Mouse (Mus musculus) midbrain, embryonic 15.5 days (tissue): Measurements from ENCODE around the gene Ikzf3. TPM values are rescaled to one million over a fixed set of nuclear protein-coding genes. Genes with fewer than 3 reads are reported as not detected.
A peak's percentile ranks its signal among the peaks of the same experiment; 100 is the strongest.

ENCODE experiments used
- ATAC-seq: fragments of 200-750 bp; cut with Nextera tagmentation; replicated peaks from 2 replicates; pipeline ENCODE4 v1.8.0; 2017; ENCODE audit warnings: moderate TSS enrichment
- H3K27ac ChIP-seq: fragments of 300-500 bp; sonication (generic); 2 replicates; pipeline ENCODE4 v1.5.1; 2015; ENCODE audit warnings: mild to moderate bottlenecking, inconsistent platforms
- H3K27me3 ChIP-seq: fragments of 300-500 bp; sonication (generic); replicated peaks from 2 replicates; pipeline ENCODE4 v1.6.1; 2015; ENCODE audit warnings: inconsistent platforms
- H3K36me3 ChIP-seq: fragments of 300-500 bp; sonication (generic); replicated peaks from 2 replicates; pipeline ENCODE4 v1.6.1; 2015; ENCODE audit warnings: inconsistent platforms
- H3K4me1 ChIP-seq: fragments of 300-500 bp; sonication (generic); 2 replicates; pipeline ENCODE4 v1.6.1; 2015; ENCODE audit warnings: inconsistent platforms
- H3K4me2 ChIP-seq: fragments of 300-500 bp; sonication (generic); 2 replicates; pipeline ENCODE4 v1.6.1; 2015; ENCODE audit warnings: inconsistent platforms, mild to moderate bottlenecking, moderate library complexity
- H3K4me3 ChIP-seq: fragments of 300-500 bp; sonication (generic); 2 replicates; pipeline ENCODE4 v1.5.1; 2015; ENCODE audit warnings: mild to moderate bottlenecking, inconsistent platforms
- H3K9ac ChIP-seq: fragments of 300-500 bp; sonication (generic); 2 replicates; pipeline ENCODE4 v1.6.1; 2015; ENCODE audit warnings: mild to moderate bottlenecking, inconsistent platforms
- H3K9me3 ChIP-seq: fragments of 300-500 bp; sonication (generic); 2 replicates; pipeline ENCODE4 v1.6.1; 2016; ENCODE audit warnings: inconsistent platforms
- WGBS: fragments of 180-500 bp; shearing (Covaris S2); methylation state at CpG from one replicate; pipeline ENCODE4 v1.1.7; 2015; ENCODE audit warnings: mixed read lengths; 5-methylcytosine and 5-hydroxymethylcytosine counted together
- polyA plus RNA-seq: library from polyadenylated mRNA; unstranded; fragments of >200 nt; fragmentation: Nextera tagmentation; extraction: Ambion mirVana; gene quantifications from 2 replicates; pipeline ENCODE4 v1.2.1, GENCODE M21; 2015

Gene Ikzf3
- polyA plus RNA-seq: 0.04 TPM in 1 of 2 replicates, not detected in the other

DNA sequence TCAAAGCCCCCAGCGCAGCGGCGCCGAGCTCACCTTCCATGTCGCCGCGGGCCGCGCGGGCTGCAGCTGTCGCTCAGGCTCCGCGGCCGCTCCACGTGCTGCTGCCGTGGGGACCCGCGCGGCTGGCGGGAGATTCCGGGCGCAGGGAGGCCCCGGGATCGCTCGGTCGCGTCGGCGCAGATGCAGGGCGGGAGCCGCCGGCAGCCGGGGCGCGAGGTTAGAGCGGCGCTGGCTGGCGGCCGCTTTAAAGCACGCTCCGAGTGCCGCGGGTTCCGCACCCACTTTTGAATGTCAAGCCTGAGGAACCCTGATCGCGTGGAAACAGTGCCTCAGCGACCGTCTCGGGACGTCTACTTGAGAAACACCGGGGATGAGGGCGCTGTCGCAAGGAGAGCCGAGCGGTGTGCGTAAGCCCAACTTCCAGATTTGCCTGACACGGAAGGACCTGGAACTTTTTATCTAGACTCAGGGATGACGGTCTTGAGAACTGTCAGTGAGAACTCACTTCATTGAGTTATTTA, at the start of gene Ikzf3:
Ikzf3 (minus strand) TSS at position 321 of the 521 bp plus-strand sequence.
- no peak for ATAC-seq
- no peaks in the 10 kb centered on the region for H3K9me3 ChIP-seq
- 0 out of 2 replicates have a peak within 1 kb of the TSS, but pooled peaks have one; percentile 29 for H3K9ac ChIP-seq
- H3K4me1 ChIP-seq: peaks cover 13% of the 10 kb centered on the region
- H3K27me3 ChIP-seq: peaks cover 78% of the 10 kb centered on the region
- under 1% methylated on average over 58 of the region's 58 CpGs for WGBS
- H3K4me2 ChIP-seq: peak within 1 kb of the TSS; percentile 83
- H3K27ac ChIP-seq: no peak within 1 kb of the TSS
- H3K36me3 ChIP-seq: no peaks in the 10 kb centered on the region
- H3K4me3 ChIP-seq: peak within 1 kb of the TSS; percentile 38

GRCm38 (mm10) chr11:98595473-98595872, 49.6 kb upstream of the Ikzf3 start:
- 71% methylated on average over 10 of the region's 10 CpGs for WGBS

GRCm38 (mm10) chr11:98595021-98595420, 49.2 kb upstream of the Ikzf3 start:
- Histone ChIP-seq H3K4me3 (no peak overlapping the region), H3K4me2 (no peak overlapping the region), H3K36me3 (no peaks in the 10 kb centered on the region), H3K4me1 (no peaks in the 10 kb centered on the region), H3K9ac (no peak overlapping the region), H3K27me3 (peaks cover 7% of the 10 kb centered on the region; the same call in 1 of the 2 replicates), H3K9me3 (no peaks in the 10 kb centered on the region), H3K27ac (no peak overlapping the region)
- WGBS: 77% methylated on average over 6 of the region's 6 CpGs
- ATAC-seq: no peak

More at GRCm38 (mm10) chr11:98595473-98595872, 49.6 kb upstream of the Ikzf3 start:
- Histone ChIP-seq H3K4me1 (no peaks in the 10 kb centered on the region), H3K36me3 (no peaks in the 10 kb centered on the region), H3K4me3 (no peak overlapping the region), H3K27ac (no peak overlapping the region), H3K9ac (no peak overlapping the region), H3K9me3 (no peaks in the 10 kb centered on the region), H3K27me3 (peaks cover 7% of the 10 kb centered on the region), H3K4me2 (no peak overlapping the region)
- no peak for ATAC-seq

DNA sequence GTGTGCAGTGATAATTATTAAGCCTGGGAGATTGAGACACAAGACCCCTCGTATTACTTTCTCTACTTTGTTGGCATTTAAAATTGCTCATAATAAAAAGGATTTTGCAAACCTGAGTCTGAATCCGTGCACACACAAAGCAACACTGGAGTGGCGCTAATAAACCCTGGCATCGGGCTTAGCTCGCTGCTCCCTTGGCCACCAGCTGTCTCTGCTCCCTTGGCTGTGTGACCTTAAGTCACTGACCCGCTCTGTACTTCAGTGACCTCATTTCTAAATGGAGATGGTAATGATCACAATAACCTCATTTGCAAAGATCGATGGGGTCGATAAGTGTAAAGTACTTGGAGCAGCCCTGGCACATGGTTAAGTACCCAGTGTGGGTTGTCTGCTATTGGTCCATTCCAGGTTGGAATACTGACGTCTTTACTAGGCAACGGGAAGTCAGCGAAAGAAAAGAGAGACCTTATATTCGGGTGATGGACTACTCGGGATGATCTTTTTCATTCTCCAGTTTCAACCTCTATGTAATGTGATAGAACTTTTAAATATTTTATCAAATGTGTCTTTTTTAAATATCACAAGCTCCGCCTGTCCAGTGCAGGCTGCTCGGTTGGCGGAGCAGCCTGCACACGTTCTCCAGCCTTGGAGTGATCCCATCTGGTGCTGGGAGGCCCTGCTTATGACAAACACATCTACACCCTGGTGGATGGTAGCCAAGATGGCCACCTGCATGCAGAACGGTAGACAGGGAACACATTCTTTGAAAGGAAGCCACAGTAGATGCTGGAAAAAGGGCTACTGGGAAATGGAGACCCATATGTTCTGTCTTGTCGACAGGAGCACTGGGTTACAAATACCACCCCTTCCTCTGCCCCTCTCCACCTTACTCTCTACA, 45.0 kb upstream of the Ikzf3 start:
- Histone ChIP-seq H3K9me3 (no peaks in the 10 kb centered on the region), H3K4me2 (no peak overlapping the region), H3K27ac (no peak overlapping the region), H3K9ac (no peak overlapping the region), H3K4me3 (no peak overlapping the region), H3K27me3 (no peaks in the 10 kb centered on the region), H3K4me1 (peaks cover 19% of the 10 kb centered on the region), H3K36me3 (no peaks in the 10 kb centered on the region)
- WGBS: 73% methylated on average over 19 of the region's 19 CpGs
- no peak for ATAC-seq

GRCm38 (mm10) chr11:98589306-98589705, 43.5 kb upstream of the Ikzf3 start:
- no peak for ATAC-seq
- Histone ChIP-seq H3K27ac (no peak overlapping the region), H3K9me3 (no peaks in the 10 kb centered on the region), H3K4me1 (peaks cover 34% of the 10 kb centered on the region), H3K36me3 (no peaks in the 10 kb centered on the region), H3K4me2 (no peak overlapping the region), H3K27me3 (no peaks in the 10 kb centered on the region), H3K9ac (no peak overlapping the region), H3K4me3 (no peak overlapping the region)
- 90% methylated on average over 8 of the region's 8 CpGs for WGBS

- WGBS: 70% methylated on average over 6 of the region's 6 CpGs
- H3K4me1 ChIP-seq: peaks cover 36% of the 10 kb centered on the region
- no peaks in the 10 kb centered on the region for H3K27me3 ChIP-seq
- peak overlapping the region; percentile 73 for H3K4me2 ChIP-seq
- ATAC-seq: no peak
- H3K36me3 ChIP-seq: no peaks in the 10 kb centered on the region
- no peak overlapping the region for H3K27ac ChIP-seq
- no peak overlapping the region for H3K9ac ChIP-seq
- no peaks in the 10 kb centered on the region for H3K9me3 ChIP-seq
- H3K4me3 ChIP-seq: no peak overlapping the region
These were observed 43.0 kb upstream of the Ikzf3 start for GRCm38 (mm10) chr11:98588833-98589281.

- Histone ChIP-seq H3K4me1 (peaks cover 36% of the 10 kb centered on the region), H3K27me3 (no peaks in the 10 kb centered on the region), H3K9me3 (no peaks in the 10 kb centered on the region), H3K27ac (peak overlapping the region; percentile 49; the same call in 1 of the 2 replicates), H3K36me3 (0 out of 2 replicates have a peak, but pooled peaks cover 3% of the 10 kb centered on the region), H3K4me3 (peak overlapping the region; percentile 87), H3K4me2 (peak overlapping the region; percentile 73), H3K9ac (peak overlapping the region; percentile 87)
- WGBS: 5% methylated on average over 20 of the region's 20 CpGs
- peak; percentile 35 for ATAC-seq
These were observed 42.1 kb upstream of the Ikzf3 start for GRCm38 (mm10) chr11:98587684-98588546.

DNA sequence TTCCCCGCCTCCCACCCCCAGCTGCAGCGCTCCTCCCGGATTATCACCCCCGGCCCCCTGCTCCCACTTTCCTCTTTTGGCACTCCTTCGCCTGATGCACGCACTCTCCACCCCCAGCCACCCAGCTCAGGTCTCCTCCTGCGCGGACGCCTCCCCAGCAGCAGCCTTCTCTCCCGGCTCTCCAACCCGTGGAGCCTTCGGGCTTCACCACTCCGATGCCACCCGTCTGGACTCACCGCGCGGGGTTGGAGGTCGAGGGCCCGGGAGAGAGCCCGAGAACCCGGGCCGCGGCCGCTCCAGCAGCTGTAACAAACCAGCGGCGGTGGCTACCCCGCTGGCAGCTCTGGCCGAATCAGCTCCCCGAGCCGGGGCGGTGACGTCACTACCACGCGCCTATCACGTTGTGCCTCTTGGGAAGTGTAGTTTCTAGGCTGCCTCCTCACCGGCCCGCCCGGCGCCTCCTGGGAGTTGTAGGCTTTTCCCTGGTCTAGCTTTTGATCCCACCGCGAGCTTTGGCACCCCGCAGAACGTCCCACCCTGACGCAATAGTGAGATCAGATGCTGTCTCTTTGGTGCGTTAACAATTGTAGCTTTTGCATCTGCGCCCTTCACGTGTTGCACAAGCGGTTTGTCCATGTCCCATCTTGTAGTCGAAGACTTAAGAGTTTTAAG, 41.2 kb upstream of the Ikzf3 start, which contains the start of gene Ormdl3:
Ormdl3 (minus strand) TSS at position 477 of the 672 bp plus-strand sequence.
- peak within 1 kb of the TSS; percentile 73 for H3K4me2 ChIP-seq
- peaks cover 36% of the 10 kb centered on the region for H3K4me1 ChIP-seq
- peak within 1 kb of the TSS; percentile 87 for H3K4me3 ChIP-seq
- peak within 1 kb of the TSS; percentile 87 for H3K27ac ChIP-seq
- under 1% methylated on average over 49 of the region's 49 CpGs for WGBS
- H3K9me3 ChIP-seq: no peaks in the 10 kb centered on the region
- H3K9ac ChIP-seq: peak within 1 kb of the TSS; percentile 87
- peak; percentile 96 for ATAC-seq
- H3K27me3 ChIP-seq: no peaks in the 10 kb centered on the region
- peaks cover 9% of the 10 kb centered on the region; the same call in 1 of the 2 replicates for H3K36me3 ChIP-seq

DNA sequence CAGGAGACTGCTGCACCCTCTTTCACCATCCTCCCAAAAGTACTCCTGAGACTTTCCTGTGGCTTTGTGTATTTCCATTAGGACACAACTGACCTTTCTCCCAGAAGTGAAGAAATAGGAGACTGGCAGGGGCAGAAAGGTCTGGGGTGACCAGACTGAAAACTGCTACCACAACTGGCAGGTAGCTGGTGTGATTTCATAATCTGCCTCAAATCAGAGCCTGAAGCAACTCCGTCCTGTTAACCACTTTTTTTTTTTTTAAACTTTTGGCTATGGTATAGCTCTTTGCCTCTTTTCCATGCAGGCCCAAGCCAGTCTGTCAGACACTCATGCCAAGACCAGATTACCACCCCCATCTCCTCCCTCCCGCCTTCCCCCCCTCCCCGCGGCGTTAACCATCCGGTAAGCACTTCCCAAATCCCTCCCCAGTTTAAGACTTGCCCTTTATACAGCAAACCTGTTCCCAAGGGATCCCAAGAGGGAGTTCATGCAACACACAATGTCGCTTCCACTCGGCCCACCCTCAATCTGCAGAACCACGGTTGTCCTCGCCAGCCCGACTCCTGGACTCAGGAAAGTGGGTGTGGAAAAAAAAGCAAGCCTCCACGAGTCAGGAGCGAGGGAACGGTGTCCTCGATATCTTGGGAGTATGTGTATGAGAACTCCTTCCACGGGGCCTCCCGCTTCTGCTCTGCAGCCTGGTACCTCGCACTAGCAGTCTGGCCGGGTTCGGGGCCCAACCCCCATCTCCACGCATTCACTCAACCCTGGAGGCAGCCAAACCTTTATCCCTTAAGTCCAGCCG, 40.5 kb upstream of the Ikzf3 start:
- peaks cover 36% of the 10 kb centered on the region for H3K4me1 ChIP-seq
- peak overlapping the region; percentile 87 for H3K9ac ChIP-seq
- peak overlapping the region; percentile 87 for H3K4me3 ChIP-seq
- H3K36me3 ChIP-seq: peaks cover 13% of the 10 kb centered on the region; the same call in 1 of the 2 replicates
- H3K9me3 ChIP-seq: no peaks in the 10 kb centered on the region
- H3K27me3 ChIP-seq: no peaks in the 10 kb centered on the region
- peak overlapping the region; percentile 73 for H3K4me2 ChIP-seq
- peak overlapping the region; percentile 87 for H3K27ac ChIP-seq
- ATAC-seq: peak; percentile 46
- under 1% methylated on average over 22 of the region's 22 CpGs for WGBS

DNA sequence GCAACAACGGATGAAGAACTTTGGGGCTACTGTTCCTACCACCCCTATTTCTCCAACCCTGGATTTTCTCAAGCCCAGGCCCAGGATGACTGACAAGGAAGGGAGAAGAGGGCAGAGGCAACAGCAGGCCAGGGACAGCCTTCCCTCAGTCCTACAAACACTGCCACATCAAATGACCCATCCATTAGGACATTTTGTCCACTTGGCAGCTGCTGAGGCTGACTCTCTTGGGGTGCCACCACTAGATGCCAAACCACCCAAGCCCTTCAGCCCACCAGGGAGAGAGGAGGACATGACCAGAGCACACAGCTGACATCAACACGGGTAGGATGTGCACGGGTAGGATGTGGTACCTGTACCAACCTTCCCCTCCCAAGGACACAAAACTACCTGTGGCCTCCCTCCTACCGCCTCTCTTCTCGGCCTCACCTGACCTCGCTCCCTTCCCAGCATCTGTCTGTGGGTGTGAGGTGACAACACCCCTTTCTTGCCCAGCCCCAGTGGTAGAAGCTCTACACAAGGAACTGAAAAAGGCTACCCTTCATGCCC, 38.9 kb upstream of the Ikzf3 start:
- 92% methylated on average over 6 of the region's 6 CpGs for WGBS
- no peak overlapping the region for H3K9ac ChIP-seq

More for the DNA sequence above, 38.9 kb upstream of the Ikzf3 start:
- Histone ChIP-seq H3K27ac (no peak overlapping the region), H3K9me3 (no peaks in the 10 kb centered on the region), H3K4me2 (0 out of 2 replicates have a peak overlapping the region, but pooled peaks have one; percentile 73), H3K4me3 (no peak overlapping the region), H3K27me3 (no peaks in the 10 kb centered on the region), H3K4me1 (peaks cover 36% of the 10 kb centered on the region), H3K36me3 (peaks cover 16% of the 10 kb centered on the region; the same call in 1 of the 2 replicates)
- ATAC-seq: no peak
